Mouse (Mus musculus): ENCODE data around the gene Tmem248. TPM values are rescaled to one million over a fixed set of nuclear protein-coding genes. Genes with fewer than 3 reads are reported as not detected.

Gene Tmem248
- polyA plus RNA-seq, 1 experiment from 2014 or later: 31.0 TPM

Other genes with a start within 250 kb of the Tmem248 start
- 49.2 and 54.2 TPM in 2 replicates for gene Gusb, start 214.0 kb upstream of the Tmem248 start, polyA plus RNA-seq (2014; fragmentation: Nextera tagmentation; extraction: Ambion mirVana)
- gene Asl, start 187.8 kb upstream of the Tmem248 start, polyA plus RNA-seq (2014; fragmentation: Nextera tagmentation; extraction: Ambion mirVana): 16.4 and 19.3 TPM in 2 replicates
- 15.1 and 16.3 TPM in 2 replicates for gene Crcp, start 187.8 kb upstream of the Tmem248 start, polyA plus RNA-seq (2014; fragmentation: Nextera tagmentation; extraction: Ambion mirVana)
- gene Tpst1, start 143.8 kb upstream of the Tmem248 start, polyA plus RNA-seq (2014; fragmentation: Nextera tagmentation; extraction: Ambion mirVana): 23.0 and 24.5 TPM in 2 replicates
- 4.8 TPM in 2 replicates for gene Kctd7, start 72.2 kb upstream of the Tmem248 start, polyA plus RNA-seq (2014; fragmentation: Nextera tagmentation; extraction: Ambion mirVana)
- 16.5 and 17.9 TPM in 2 replicates for gene Rabgef1, start 45.3 kb upstream of the Tmem248 start, polyA plus RNA-seq (2014; fragmentation: Nextera tagmentation; extraction: Ambion mirVana)
- gene Sbds, start 38.4 kb downstream of the Tmem248 start, polyA plus RNA-seq (2014; fragmentation: Nextera tagmentation; extraction: Ambion mirVana): 48.2 and 52.4 TPM in 2 replicates
- 16.5 and 17.3 TPM in 2 replicates for gene Tyw1, start 38.5 kb downstream of the Tmem248 start, polyA plus RNA-seq (2014; fragmentation: Nextera tagmentation; extraction: Ambion mirVana)
- 0.31 and 0.58 TPM in 2 replicates for gene Caln1, start 152.4 kb downstream of the Tmem248 start, polyA plus RNA-seq (2014; fragmentation: Nextera tagmentation; extraction: Ambion mirVana)
- not detected in 2 replicates for gene A330070K13Rik, start 167.6 kb downstream of the Tmem248 start, polyA plus RNA-seq (2014; fragmentation: Nextera tagmentation; extraction: Ambion mirVana)

Data from heart, embryonic 14.5 days (tissue).